Comparison of ENCODE assay signal across 8 mouse cellular contexts in genomic region chr4:94614627-94615006, GRCm38 (mm10). TPM values are rescaled to one million over a fixed set of nuclear protein-coding genes. Genes with fewer than 3 reads are reported as not detected.
DNase-seq lines count a peak whose midpoint lies in the region; ATAC-seq and TF ChIP-seq lines count a peak whose summit lies in the region.

No protein-coding gene starts in this region.

- no peaks in the 10 kb centered on the region for H3K36me3 ChIP-seq in lung, postnatal 0 days (ENCODE audit: insufficient read depth, low read length)
- H3K36me3 ChIP-seq in limb, embryonic 14.5 days (ENCODE audit: control insufficient read depth, insufficient read depth, low read length): 0 out of 2 replicates have a peak, but pooled peaks cover 3% of the 10 kb centered on the region
- no peaks in the 10 kb centered on the region for H3K36me3 ChIP-seq in small intestine, adult 2 months (ENCODE audit: control insufficient read depth, insufficient read depth, low read length)

- no peaks in the 10 kb centered on the region for H3K27me3 ChIP-seq in lung, postnatal 0 days (replicated peaks; ENCODE audit: insufficient read depth, low read length)
- no peaks in the 10 kb centered on the region for H3K27me3 ChIP-seq in limb, embryonic 14.5 days (ENCODE audit: control insufficient read depth, insufficient read depth, low read length)
- no peaks in the 10 kb centered on the region for H3K27me3 ChIP-seq in small intestine, adult 2 months (ENCODE audit: control insufficient read depth, insufficient read depth, low read length)

- no peak for TF ChIP-seq CTCF in lung, postnatal 0 days (IDR thresholded peaks at IDR 0.05)
- TF ChIP-seq CTCF in small intestine, adult 2 months (IDR thresholded peaks at IDR 0.05; ENCODE audit: extremely low read depth, insufficient read length, insufficient replicate concordance, low read depth, low read length): no peak

- peak overlapping the region; percentile 72 for H3K4me2 ChIP-seq in lung, postnatal 0 days (replicated peaks; ENCODE audit: low read depth, low read length)
- H3K4me2 ChIP-seq in limb, embryonic 14.5 days (replicated peaks; ENCODE audit: low read depth, low read length, severe bottlenecking): peak overlapping the region; percentile 51

- TF ChIP-seq EP300 in lung, postnatal 0 days (IDR thresholded peaks at IDR 0.05): no peak

- H3K9ac ChIP-seq in lung, postnatal 0 days (replicated peaks; ENCODE audit: low read depth): peak overlapping the region; percentile 68
- H3K9ac ChIP-seq in limb, embryonic 14.5 days (ENCODE audit: low read depth, low read length, severe bottlenecking): peak overlapping the region; percentile 72

- under 1% methylated on average over 18 of the region's 18 CpGs for WGBS in lung, postnatal 0 days
- under 1% methylated on average over 18 of the region's 18 CpGs for WGBS in limb, embryonic 14.5 days
- WGBS in small intestine, adult 2 months: under 1% methylated on average over 18 of the region's 18 CpGs

- ATAC-seq in lung, postnatal 0 days: peak; percentile 60
- ATAC-seq in erythroid progenitor cell, adult 5-6 weeks (replicated peaks; ENCODE audit: low FRiP score, poor library complexity, severe bottlenecking): peak; percentile 51
- ATAC-seq in limb, embryonic 14.5 days (ENCODE audit: low FRiP score, low read depth): peak; percentile 72

- peak overlapping the region; percentile 70 for H3K27ac ChIP-seq in lung, postnatal 0 days (ENCODE audit: low read length)
- H3K27ac ChIP-seq in limb, embryonic 14.5 days (replicated peaks; ENCODE audit: low read depth, low read length): peak overlapping the region; percentile 70
- no peak overlapping the region for H3K27ac ChIP-seq in small intestine, adult 2 months (ENCODE audit: insufficient read depth, low read depth, low read length)

- H3K4me3 ChIP-seq in lung, postnatal 0 days (ENCODE audit: low read depth, low read length): peak overlapping the region; percentile 55
- peak overlapping the region; percentile 56 for H3K4me3 ChIP-seq in limb, embryonic 14.5 days (replicated peaks; ENCODE audit: low read length)
- H3K4me3 ChIP-seq in small intestine, adult 2 months (ENCODE audit: low read depth, low read length): peak overlapping the region; percentile 71

- no peak for DNase-seq in lung, postnatal 0 days (ENCODE audit: low spot score)
- no peak for DNase-seq in lung, postnatal 10 days
- DNase-seq in limb, embryonic 14.5 days (ENCODE audit: low spot score): no peak
- DNase-seq in spleen, postnatal 36 days (ENCODE audit: low spot score in 2 of 2): no peak
- no peak for DNase-seq in adrenal gland, postnatal 36 days
- no peak for DNase-seq in left cerebral cortex, adult 18-20 months (ENCODE audit: low spot score in 2 of 2)

- H3K4me1 ChIP-seq in lung, postnatal 0 days (ENCODE audit: insufficient read depth, low read depth, low read length): peaks cover 3% of the 10 kb centered on the region; the same call in 1 of the 2 replicates
- 0 out of 2 replicates have a peak, but pooled peaks cover 2% of the 10 kb centered on the region for H3K4me1 ChIP-seq in limb, embryonic 14.5 days (ENCODE audit: control insufficient read depth, insufficient read depth, low read length)
- H3K4me1 ChIP-seq in small intestine, adult 2 months (ENCODE audit: control insufficient read depth, insufficient read depth, insufficient read length, low read length): no peaks in the 10 kb centered on the region

- H3K9me3 ChIP-seq in lung, postnatal 0 days (ENCODE audit: low read length): no peaks in the 10 kb centered on the region
- no peaks in the 10 kb centered on the region for H3K9me3 ChIP-seq in limb, embryonic 14.5 days (ENCODE audit: control insufficient read depth, low read length)

- TF ChIP-seq POLR2A in limb, embryonic 14.5 days (IDR thresholded peaks at IDR 0.05; ENCODE audit: borderline replicate concordance, extremely low read depth, insufficient read depth, insufficient read length): no peak
- no peak for TF ChIP-seq POLR2A in small intestine, adult 2 months (IDR thresholded peaks at IDR 0.05; ENCODE audit: low read depth, low read length)

RNA-seq across cellular contexts. Expression of gene Ift74, which starts 0.3 kb away (rescaled TPM):
- 22.0 and 24.8 TPM in 2 replicates for polyA plus RNA-seq in lung, postnatal 0 days (2015; fragmentation: Nextera tagmentation; extraction: Ambion mirVana)
- total RNA-seq in erythroid progenitor cell, adult 5-6 weeks (2015; ENCODE audit: low replicate concordance): 3.8 and 5.4 TPM in 2 replicates
- total RNA-seq in erythroid progenitor cell, adult 5-6 weeks (2017; ENCODE audit: low replicate concordance): 2.3 TPM in 1 of 2 replicates, not detected in the other
- 9.4 and 20.9 TPM in 2 replicates for polyA plus RNA-seq in limb, embryonic 14.5 days (2012; rRNA removed)
- polyA plus RNA-seq in limb, embryonic 14.5 days (2014; fragmentation: Nextera tagmentation; extraction: Ambion mirVana): 34.1 and 38.0 TPM in 2 replicates
- polyA plus RNA-seq in small intestine, adult 2 months (2012; rRNA removed): 0.15 and 0.17 TPM in 2 replicates
- 10 to 100 TPM; 15.7 to 17.6 TPM for total RNA-seq in adrenal gland, postnatal 36 days (2021)
- total RNA-seq in left cerebral cortex, adult 18-20 months (2021): 10 to 100 TPM; 24.4 to 26.1 TPM

RNA-seq across cellular contexts. Expression of gene Plaa, which starts 11.6 kb away (rescaled TPM):
- polyA plus RNA-seq in lung, postnatal 0 days (2015; fragmentation: Nextera tagmentation; extraction: Ambion mirVana): 36.5 and 37.9 TPM in 2 replicates
- total RNA-seq in erythroid progenitor cell, adult 5-6 weeks (2015; ENCODE audit: low replicate concordance): 14.3 and 18.7 TPM in 2 replicates
- 13.2 and 16.9 TPM in 2 replicates for total RNA-seq in erythroid progenitor cell, adult 5-6 weeks (2017; ENCODE audit: low replicate concordance)
- polyA plus RNA-seq in limb, embryonic 14.5 days (2012; rRNA removed): 39.0 and 39.3 TPM in 2 replicates
- polyA plus RNA-seq in limb, embryonic 14.5 days (2014; fragmentation: Nextera tagmentation; extraction: Ambion mirVana): 57.3 and 62.9 TPM in 2 replicates
- polyA plus RNA-seq in small intestine, adult 2 months (2012; rRNA removed): 25.3 and 46.0 TPM in 2 replicates
- total RNA-seq in adrenal gland, postnatal 36 days (2021): 10 to 100 TPM; 65.9 to 68.6 TPM
- total RNA-seq in left cerebral cortex, adult 18-20 months (2021): 10 to 100 TPM; 40.5 to 41.5 TPM

RNA-seq across cellular contexts. Expression of gene Lrrc19, which starts 35.3 kb away (rescaled TPM):
- polyA plus RNA-seq in lung, postnatal 0 days (2015; fragmentation: Nextera tagmentation; extraction: Ambion mirVana): 0.05 and 0.13 TPM in 2 replicates
- total RNA-seq in erythroid progenitor cell, adult 5-6 weeks (2015; ENCODE audit: low replicate concordance): not detected in 2 replicates
- total RNA-seq in erythroid progenitor cell, adult 5-6 weeks (2017; ENCODE audit: low replicate concordance): not detected in 2 replicates
- polyA plus RNA-seq in limb, embryonic 14.5 days (2012; rRNA removed): not detected in 2 replicates
- 0.40 and 0.72 TPM in 2 replicates for polyA plus RNA-seq in limb, embryonic 14.5 days (2014; fragmentation: Nextera tagmentation; extraction: Ambion mirVana)
- 4.0 and 6.8 TPM in 2 replicates for polyA plus RNA-seq in small intestine, adult 2 months (2012; rRNA removed)
- total RNA-seq in adrenal gland, postnatal 36 days (2021): not detected
- total RNA-seq in left cerebral cortex, adult 18-20 months (2021): not detected

RNA-seq across cellular contexts. Expression of gene Caap1, which starts 58.0 kb away (rescaled TPM):
- polyA plus RNA-seq in lung, postnatal 0 days (2015; fragmentation: Nextera tagmentation; extraction: Ambion mirVana): 10.6 and 12.9 TPM in 2 replicates
- total RNA-seq in erythroid progenitor cell, adult 5-6 weeks (2015; ENCODE audit: low replicate concordance): 7.2 and 15.5 TPM in 2 replicates
- 16.0 and 39.1 TPM in 2 replicates for total RNA-seq in erythroid progenitor cell, adult 5-6 weeks (2017; ENCODE audit: low replicate concordance)
- 11.0 and 15.4 TPM in 2 replicates for polyA plus RNA-seq in limb, embryonic 14.5 days (2012; rRNA removed)
- polyA plus RNA-seq in limb, embryonic 14.5 days (2014; fragmentation: Nextera tagmentation; extraction: Ambion mirVana): 17.9 and 19.5 TPM in 2 replicates
- polyA plus RNA-seq in small intestine, adult 2 months (2012; rRNA removed): 2.5 and 4.6 TPM in 2 replicates
- total RNA-seq in adrenal gland, postnatal 36 days (2021): 10 to 100 TPM in 1 of 2 experiments, 1 to 10 TPM in 1; 9.8 to 10.7 TPM
- 10 to 100 TPM in 1 of 2 experiments, 1 to 10 TPM in 1; 9.9 to 10.5 TPM for total RNA-seq in left cerebral cortex, adult 18-20 months (2021)

RNA-seq across cellular contexts. Expression of gene Gm10306, which starts 58.3 kb away (rescaled TPM):
- polyA plus RNA-seq in lung, postnatal 0 days (2015; fragmentation: Nextera tagmentation; extraction: Ambion mirVana): 0.70 and 1.3 TPM in 2 replicates
- total RNA-seq in erythroid progenitor cell, adult 5-6 weeks (2015; ENCODE audit: low replicate concordance): not detected in 2 replicates
- total RNA-seq in erythroid progenitor cell, adult 5-6 weeks (2017; ENCODE audit: low replicate concordance): not detected in 2 replicates
- polyA plus RNA-seq in limb, embryonic 14.5 days (2012; rRNA removed): not detected in 2 replicates
- 0.81 TPM in 1 of 2 replicates, not detected in the other for polyA plus RNA-seq in limb, embryonic 14.5 days (2014; fragmentation: Nextera tagmentation; extraction: Ambion mirVana)
- not detected in 2 replicates for polyA plus RNA-seq in small intestine, adult 2 months (2012; rRNA removed)
- not detected for total RNA-seq in adrenal gland, postnatal 36 days (2021)
- not detected for total RNA-seq in left cerebral cortex, adult 18-20 months (2021)
